Mouse (Mus musculus) testis, adult 2 months (tissue): ENCODE data around the gene Dcun1d3.

Source experiments
- CTCF ChIP-seq: fragments of 200-500 bp; IDR thresholded peaks from 2 replicates; pipeline ENCODE4 v1.5.1; 2012; ENCODE audit warnings: low read depth, mild to moderate bottlenecking, inconsistent platforms, low read length, moderate library complexity; ENCODE audit not compliant: control insufficient read depth, insufficient read depth, insufficient replicate concordance
- POLR2A ChIP-seq: fragments of 200-500 bp; IDR thresholded peaks from 2 replicates; pipeline ENCODE4 v1.6.1; 2012; ENCODE audit warnings: low read depth, mild to moderate bottlenecking, inconsistent platforms, low read length, moderate library complexity; ENCODE audit not compliant: control insufficient read depth

DNA sequence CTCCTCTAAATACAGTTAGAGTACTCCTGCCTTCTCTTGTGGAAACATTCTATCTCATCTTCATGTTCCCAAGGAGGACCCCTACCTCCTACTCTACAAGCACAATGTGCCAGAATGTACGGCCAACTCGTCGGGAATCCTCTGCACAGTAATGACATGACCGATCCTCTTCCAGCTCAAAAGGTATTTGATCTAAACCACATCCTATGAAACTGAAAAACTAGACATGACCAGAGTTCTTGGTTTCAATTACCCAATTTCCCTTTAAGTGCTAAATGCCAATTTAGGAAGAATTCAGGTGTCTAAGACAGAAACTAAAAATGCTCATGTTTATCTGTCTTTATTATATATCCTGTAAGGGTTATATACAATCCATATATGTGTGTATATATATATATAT is 23.9 kb downstream of the Dcun1d3 start:
- no peak for TF ChIP-seq CTCF
- no peak for TF ChIP-seq POLR2A
